Comparison of ENCODE assay signal across 8 mouse cellular contexts in the genomic region with DNA sequence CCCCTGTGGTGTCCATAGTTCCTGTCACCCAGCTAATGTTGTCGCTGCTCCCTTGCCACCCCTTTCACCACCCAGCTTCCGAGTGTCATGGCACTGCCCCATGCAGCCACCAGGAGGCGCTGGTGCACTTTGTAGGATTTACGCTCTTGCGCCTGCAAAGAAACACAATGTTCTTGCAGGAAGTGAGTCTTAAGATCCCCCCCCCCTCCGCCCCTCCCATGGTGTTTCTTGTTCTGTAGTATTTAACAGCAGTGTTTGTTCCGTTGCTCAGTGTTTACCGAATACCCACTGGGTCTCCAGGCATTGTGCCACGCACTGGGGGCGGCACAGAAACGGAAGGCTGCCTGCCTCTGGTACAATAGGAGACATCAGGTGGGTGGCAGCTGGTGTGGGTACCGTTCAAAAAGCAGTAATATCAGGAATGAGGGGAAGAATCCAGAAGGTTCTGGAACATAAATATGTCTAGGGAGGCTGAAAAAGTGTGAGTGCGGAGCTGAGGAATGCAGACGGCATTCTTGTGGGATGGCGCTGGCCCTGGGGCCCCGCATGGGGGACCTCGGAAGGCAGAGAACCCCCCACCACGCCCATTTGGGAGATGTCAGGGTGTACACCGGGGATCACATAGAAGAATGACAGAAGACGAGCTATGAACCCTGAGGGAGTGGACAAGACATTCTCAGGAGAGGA. TPM values are rescaled to one million over a fixed set of nuclear protein-coding genes. Genes with fewer than 3 reads are reported as not detected.
DNase-seq lines count a peak whose midpoint lies in the region; ATAC-seq lines count a peak whose summit lies in the region.

No protein-coding gene starts in this region.

- H3K9ac ChIP-seq in hindbrain, embryonic 13.5 days: peak overlapping the region; percentile 46; the same call in 1 of the 2 replicates

- no peaks in the 10 kb centered on the region for H3K36me3 ChIP-seq in hindbrain, embryonic 13.5 days

- DNase-seq in NIH3T3 (ENCODE audit: low read depth): peak; percentile 91
- DNase-seq in cerebellum, postnatal 10 days: peak; percentile 91 to 94
- peak; percentile 67 to 85 for DNase-seq in frontal cortex, postnatal 14 days (ENCODE audit: low spot score in 2 of 2)
- DNase-seq in layer of hippocampus, postnatal 14 days (ENCODE audit: low spot score in 2 of 2): peak; percentile 79 to 92
- DNase-seq in lung, postnatal 14 days: peak; percentile 92
- DNase-seq in retina, adult 2 months (ENCODE audit: low read depth, low spot score): peak; percentile 53
- DNase-seq in thymus, postnatal 25 days: peak; percentile 89

- peak overlapping the region; percentile 43 for H3K4me2 ChIP-seq in hindbrain, embryonic 13.5 days

- no peaks in the 10 kb centered on the region for H3K9me3 ChIP-seq in hindbrain, embryonic 13.5 days

- peak overlapping the region; percentile 9; the same call in 1 of the 2 replicates for H3K4me3 ChIP-seq in hindbrain, embryonic 13.5 days

- no peaks in the 10 kb centered on the region for H3K27me3 ChIP-seq in hindbrain, embryonic 13.5 days

- peaks cover 12% of the 10 kb centered on the region for H3K4me1 ChIP-seq in hindbrain, embryonic 13.5 days (replicated peaks)

- WGBS in hindbrain, embryonic 13.5 days: 27% methylated on average over 20 of the region's 20 CpGs

- H3K27ac ChIP-seq in hindbrain, embryonic 13.5 days: peak overlapping the region; percentile 19; the same call in 1 of the 2 replicates

- 0 out of 2 replicates have a peak, but pooled peaks have one; percentile 32 for ATAC-seq in hindbrain, embryonic 13.5 days (ENCODE audit: low FRiP score)

RNA-seq across cellular contexts. Expression of a gene that starts 37.6 kb away (rescaled TPM):
- 134 and 137 TPM in 2 replicates for polyA plus RNA-seq in hindbrain, embryonic 13.5 days (2015; fragmentation: Nextera tagmentation; extraction: Ambion mirVana)
- 10 to 100 TPM; 58.3 to 58.8 TPM for total RNA-seq in layer of hippocampus, postnatal 14 days (2021)

RNA-seq across cellular contexts. Expression of a gene that starts 37.9 kb away (rescaled TPM):
- polyA plus RNA-seq in hindbrain, embryonic 13.5 days (2015; fragmentation: Nextera tagmentation; extraction: Ambion mirVana): 32.8 and 33.5 TPM in 2 replicates
- 10 to 100 TPM; 45.9 to 49.2 TPM for total RNA-seq in layer of hippocampus, postnatal 14 days (2021)

Comparison
In these comparisons a context has a peak if more than half of its experiments do, and no peak if none do; other contexts are left out.
1. Peak in every context shown above with its lines: DNase-seq, ATAC-seq, H3K4me3 ChIP-seq and H3K27ac ChIP-seq.